Mouse (Mus musculus) small intestine, adult 2 months (tissue): Measurements from ENCODE around the gene Npepps. TPM values are rescaled to one million over a fixed set of nuclear protein-coding genes. Genes with fewer than 3 reads are reported as not detected.
A peak's percentile ranks its signal among the peaks of the same experiment; 100 is the strongest.
"Not testable (repeated sequence)": the region's sequence is repeated elsewhere in the genome, so short reads cannot be mapped to it uniquely, and the experiment has no call there.

Source experiments
- H3K27ac ChIP-seq: fragments of 200-500 bp; 2 replicates; pipeline ENCODE4 v1.5.1; 2012; ENCODE audit warnings: low read depth, low read length, control low read depth, inconsistent platforms; ENCODE audit not compliant: insufficient read depth
- H3K27me3 ChIP-seq: fragments of 200-500 bp; 2 replicates; pipeline ENCODE4 v1.6.1; 2012; ENCODE audit warnings: mild to moderate bottlenecking, moderate library complexity, low read length, inconsistent platforms; ENCODE audit not compliant: control insufficient read depth, insufficient read depth
- H3K36me3 ChIP-seq: fragments of 200-500 bp; 2 replicates; pipeline ENCODE4 v1.6.1; 2012; ENCODE audit warnings: mild to moderate bottlenecking, low read length, control low read depth, inconsistent platforms; ENCODE audit not compliant: control insufficient read depth, insufficient read depth
- H3K4me1 ChIP-seq: fragments of 200-500 bp; 2 replicates; pipeline ENCODE4 v1.6.1; 2012; ENCODE audit warnings: low read length, inconsistent platforms, mixed read lengths; ENCODE audit not compliant: control insufficient read depth, insufficient read depth, insufficient read length
- H3K4me3 ChIP-seq: fragments of 200-500 bp; 2 replicates; pipeline ENCODE4 v1.5.1; 2012; ENCODE audit warnings: low read depth, mild to moderate bottlenecking, control low read depth, inconsistent platforms, low read length, moderate library complexity
- CTCF ChIP-seq: fragments of 200-500 bp; IDR thresholded peaks from 2 replicates; pipeline ENCODE4 v1.5.1; 2012; ENCODE audit warnings: low read depth, mild to moderate bottlenecking, control low read depth, inconsistent platforms, low read length, moderate library complexity, mixed read lengths; ENCODE audit not compliant: insufficient replicate concordance, insufficient read length; ENCODE audit errors: extremely low read depth
- POLR2A ChIP-seq: fragments of 200-500 bp; IDR thresholded peaks from 2 replicates; pipeline ENCODE4 v1.6.1; 2012; ENCODE audit warnings: low read depth, mild to moderate bottlenecking, control low read depth, inconsistent platforms, low read length, moderate library complexity
- WGBS: fragments of 180-500 bp; shearing (Covaris S2); methylation state at CpG from one replicate; pipeline ENCODE4 v1.1.7; 2018; 5-methylcytosine and 5-hydroxymethylcytosine counted together
- polyA plus RNA-seq: library from polyadenylated mRNA; depleted of rRNA; stranded (reverse); fragments of >200 nt; gene quantifications from 2 replicates; pipeline ENCODE4 v1.2.3, GENCODE M21; 2012

Npepps gene
- polyA plus RNA-seq, 1 experiment = 27.3 TPM

- 0 out of 2 replicates have a peak overlapping the region, but pooled peaks have one; percentile 57 for H3K4me3 ChIP-seq
- H3K27ac ChIP-seq = no peak overlapping the region
- no peaks in the 10 kb centered on the region for H3K4me1 ChIP-seq
- no peaks in the 10 kb centered on the region for H3K27me3 ChIP-seq
- H3K36me3 ChIP-seq = no peaks in the 10 kb centered on the region; the same call in 1 of the 2 replicates
- WGBS = 41% methylated on average over 8 of the region's 8 CpGs
- TF ChIP-seq POLR2A = no peak
- no peak for TF ChIP-seq CTCF
Measured at GRCm38 (mm10) chr11:97314751-97315503, 34.5 kb upstream of the Npepps start.

- 92% methylated on average over 3 of the region's 3 CpGs for WGBS
- Histone ChIP-seq H3K27me3 (no peaks in the 10 kb centered on the region), H3K4me1 (no peaks in the 10 kb centered on the region), H3K4me3 (no peak overlapping the region), H3K27ac (no peak overlapping the region), H3K36me3 (no peaks in the 10 kb centered on the region)
- no peak for TF ChIP-seq POLR2A
- TF ChIP-seq CTCF = no peak
Measured at GRCm38 (mm10) chr11:97314110-97314509, 33.7 kb upstream of the Npepps start.

GRCm38 (mm10) chr11:97312871-97313270 lies 32.4 kb upstream of the Npepps start:
- H3K27me3 ChIP-seq, H3K4me3 ChIP-seq, H3K27ac ChIP-seq, H3K36me3 ChIP-seq, H3K4me1 ChIP-seq: not testable (repeated sequence)
- WGBS = 79% methylated on average over 1 of the region's 1 CpGs

GRCm38 (mm10) chr11:97310895-97311631 lies 30.6 kb upstream of the Npepps start:
- WGBS = 4% methylated on average over 18 of the region's 18 CpGs
- H3K27me3 ChIP-seq = no peaks in the 10 kb centered on the region
- H3K4me1 ChIP-seq = no peaks in the 10 kb centered on the region
- peak overlapping the region; percentile 41 for H3K4me3 ChIP-seq
- no peaks in the 10 kb centered on the region for H3K36me3 ChIP-seq
- peak overlapping the region; percentile 67 for H3K27ac ChIP-seq
- no peak for TF ChIP-seq POLR2A
- peak; percentile 31; the same call in 1 of the 2 replicates for TF ChIP-seq CTCF

- TF ChIP-seq CTCF = peak; percentile 88; the same call in 1 of the 2 replicates
- no peak for TF ChIP-seq POLR2A
- no peaks in the 10 kb centered on the region for H3K36me3 ChIP-seq
- peak overlapping the region; percentile 51 for H3K4me3 ChIP-seq
- under 1% methylated on average over 25 of the region's 25 CpGs for WGBS
- peak overlapping the region; percentile 83 for H3K27ac ChIP-seq
- H3K4me1 ChIP-seq = no peaks in the 10 kb centered on the region
- H3K27me3 ChIP-seq = no peaks in the 10 kb centered on the region
Measured at GRCm38 (mm10) chr11:97309911-97310571, 29.6 kb upstream of the Npepps start.

GRCm38 (mm10) chr11:97309451-97309836 lies 29.0 kb upstream of the Npepps start:
- 1% methylated on average over 9 of the region's 9 CpGs for WGBS
- Histone ChIP-seq H3K4me1 (peaks cover under 1% of the 10 kb centered on the region; the same call in 1 of the 2 replicates), H3K4me3 (peak overlapping the region; percentile 51), H3K36me3 (no peaks in the 10 kb centered on the region), H3K27me3 (no peaks in the 10 kb centered on the region), H3K27ac (peak overlapping the region; percentile 83)
- no peak for TF ChIP-seq CTCF
- peak; percentile 29; the same call in 1 of the 2 replicates for TF ChIP-seq POLR2A

- Histone ChIP-seq H3K4me1 (peaks cover 2% of the 10 kb centered on the region; the same call in 1 of the 2 replicates), H3K36me3 (no peaks in the 10 kb centered on the region), H3K27ac (peak overlapping the region; percentile 83), H3K4me3 (peak overlapping the region; percentile 51), H3K27me3 (no peaks in the 10 kb centered on the region)
- TF ChIP-seq POLR2A = no peak
- TF ChIP-seq CTCF = no peak
- 5% methylated on average over 3 of the region's 3 CpGs for WGBS
Measured at GRCm38 (mm10) chr11:97308806-97309450, 28.5 kb upstream of the Npepps start.
